Mouse (Mus musculus): ENCODE data around the gene Olfr877. TPM values are rescaled to one million over a fixed set of nuclear protein-coding genes. Genes with fewer than 3 reads are reported as not detected.

Olfr877 gene
- polyA plus RNA-seq, 1 experiment = not detected

- no peak for DNase-seq
- no peaks in the 10 kb centered on the region for H3K27me3 ChIP-seq (ENCODE audit: control insufficient read depth, insufficient read depth, low read length)
- H3K4me1 ChIP-seq (ENCODE audit: control insufficient read depth, insufficient read depth, low read length) = no peaks in the 10 kb centered on the region
- WGBS = 41% methylated on average over 1 of the region's 1 CpGs
- no peak overlapping the region for H3K27ac ChIP-seq (ENCODE audit: insufficient read depth, low read length)
- TF ChIP-seq POLR2A (IDR thresholded peaks at IDR 0.05; ENCODE audit: borderline replicate concordance, insufficient read depth, low read length) (no peak), CTCF (IDR thresholded peaks at IDR 0.05; ENCODE audit: borderline replicate concordance, insufficient read depth, low read depth, low read length) (no peak)
- no peak overlapping the region for H3K4me3 ChIP-seq (replicated peaks; ENCODE audit: insufficient read depth, low read depth, low read length)
Observed at GRCm38 (mm10) chr9:37863325-37863724, 9.3 kb downstream of the Olfr877 start.

DNA sequence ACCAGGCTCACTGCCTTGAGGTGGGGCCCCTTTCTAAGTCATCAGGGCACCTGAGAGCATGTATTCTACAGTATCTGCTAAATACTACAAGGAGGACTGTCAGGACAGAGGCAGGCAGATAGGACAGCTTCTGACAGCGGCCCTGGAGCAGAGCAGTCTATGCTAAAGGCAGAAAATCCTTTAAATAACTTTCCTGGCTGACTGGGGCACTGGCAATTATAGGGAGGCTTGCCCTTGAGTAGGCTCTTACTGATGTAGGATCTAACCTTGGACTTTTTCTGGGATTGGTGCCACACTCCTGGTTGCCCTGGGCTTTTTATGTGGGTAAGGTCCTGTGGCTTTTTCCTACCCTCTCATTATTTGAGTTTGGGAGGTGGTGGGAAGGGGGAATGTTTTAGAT, 16.2 kb downstream of the Olfr877 start:
- DNase-seq = no peak
- H3K4me1 ChIP-seq (ENCODE audit: control insufficient read depth, insufficient read depth, low read length) = no peaks in the 10 kb centered on the region
- no peak overlapping the region for H3K4me3 ChIP-seq (replicated peaks; ENCODE audit: insufficient read depth, low read depth, low read length)
- no peaks in the 10 kb centered on the region for H3K27me3 ChIP-seq (ENCODE audit: control insufficient read depth, insufficient read depth, low read length)
- 69% methylated on average over 1 of the region's 1 CpGs for WGBS
- H3K27ac ChIP-seq (ENCODE audit: insufficient read depth, low read length) = no peak overlapping the region
- no peak for TF ChIP-seq CTCF (IDR thresholded peaks at IDR 0.05; ENCODE audit: borderline replicate concordance, insufficient read depth, low read depth, low read length)
- TF ChIP-seq POLR2A (IDR thresholded peaks at IDR 0.05; ENCODE audit: borderline replicate concordance, insufficient read depth, low read length) = no peak

GRCm38 (mm10) chr9:37871097-37871496, 17.0 kb downstream of the Olfr877 start:
- no peak overlapping the region for H3K4me3 ChIP-seq (replicated peaks; ENCODE audit: insufficient read depth, low read depth, low read length)
- WGBS = 73% methylated on average over 1 of the region's 1 CpGs
- H3K27ac ChIP-seq (ENCODE audit: insufficient read depth, low read length) = no peak overlapping the region
- no peaks in the 10 kb centered on the region for H3K4me1 ChIP-seq (ENCODE audit: control insufficient read depth, insufficient read depth, low read length)
- H3K27me3 ChIP-seq (ENCODE audit: control insufficient read depth, insufficient read depth, low read length) = no peaks in the 10 kb centered on the region
- no peak for DNase-seq
- TF ChIP-seq CTCF (IDR thresholded peaks at IDR 0.05; ENCODE audit: borderline replicate concordance, insufficient read depth, low read depth, low read length) = no peak
- no peak for TF ChIP-seq POLR2A (IDR thresholded peaks at IDR 0.05; ENCODE audit: borderline replicate concordance, insufficient read depth, low read length)

DNA sequence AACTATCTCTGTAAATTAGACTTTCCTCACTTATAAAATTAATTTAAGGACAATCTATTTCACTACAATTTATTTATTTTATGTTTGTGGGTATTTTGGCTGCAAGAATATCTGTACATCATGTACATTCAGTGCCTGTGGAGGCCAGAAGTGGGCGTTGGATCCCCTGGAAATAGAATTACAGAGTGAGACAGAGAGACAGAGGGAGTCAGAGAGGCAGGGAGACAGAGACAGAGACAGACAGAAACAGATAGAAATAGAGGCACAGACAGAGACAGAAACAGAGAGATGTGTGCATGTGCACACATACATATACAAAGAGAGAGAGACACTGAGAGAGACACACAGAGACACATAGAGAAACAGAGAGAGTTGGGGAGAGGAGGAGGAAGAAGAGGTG, 17.5 kb downstream of the Olfr877 start:
- H3K27ac ChIP-seq (ENCODE audit: insufficient read depth, low read length) = no peak overlapping the region
- 45% methylated on average over 1 of the region's 1 CpGs for WGBS
- TF ChIP-seq POLR2A (IDR thresholded peaks at IDR 0.05; ENCODE audit: borderline replicate concordance, insufficient read depth, low read length) (no peak), CTCF (IDR thresholded peaks at IDR 0.05; ENCODE audit: borderline replicate concordance, insufficient read depth, low read depth, low read length) (no peak)
- no peaks in the 10 kb centered on the region for H3K4me1 ChIP-seq (ENCODE audit: control insufficient read depth, insufficient read depth, low read length)
- H3K4me3 ChIP-seq (replicated peaks; ENCODE audit: insufficient read depth, low read depth, low read length) = no peak overlapping the region
- H3K27me3 ChIP-seq (ENCODE audit: control insufficient read depth, insufficient read depth, low read length) = no peaks in the 10 kb centered on the region
- no peak for DNase-seq

GRCm38 (mm10) chr9:37890960-37891359, 36.9 kb downstream of the Olfr877 start:
- H3K27me3 ChIP-seq (ENCODE audit: control insufficient read depth, insufficient read depth, low read length) = no peaks in the 10 kb centered on the region
- no peak overlapping the region for H3K27ac ChIP-seq (ENCODE audit: insufficient read depth, low read length)
- TF ChIP-seq POLR2A (IDR thresholded peaks at IDR 0.05; ENCODE audit: borderline replicate concordance, insufficient read depth, low read length) (no peak), CTCF (IDR thresholded peaks at IDR 0.05; ENCODE audit: borderline replicate concordance, insufficient read depth, low read depth, low read length) (no peak)
- no peak for DNase-seq
- H3K4me3 ChIP-seq (replicated peaks; ENCODE audit: insufficient read depth, low read depth, low read length) = no peak overlapping the region
- H3K4me1 ChIP-seq (ENCODE audit: control insufficient read depth, insufficient read depth, low read length) = no peaks in the 10 kb centered on the region
- 15% methylated on average over 2 of the region's 2 CpGs for whole genome bisulfite sequencing

GRCm38 (mm10) chr9:37896661-37897060, 42.6 kb downstream of the Olfr877 start, which contains the start of gene Olfr145:
Gene Olfr145, plus strand, starts transcription at chr9:37896724.
- Histone ChIP-seq H3K4me3 (replicated peaks; ENCODE audit: insufficient read depth, low read depth, low read length) (no peak within 1 kb of the TSS), H3K27me3 (ENCODE audit: control insufficient read depth, insufficient read depth, low read length) (no peaks in the 10 kb centered on the region), H3K4me1 (ENCODE audit: control insufficient read depth, insufficient read depth, low read length) (no peaks in the 10 kb centered on the region), H3K27ac (ENCODE audit: insufficient read depth, low read length) (no peak within 1 kb of the TSS)
- no peak for TF ChIP-seq POLR2A (IDR thresholded peaks at IDR 0.05; ENCODE audit: borderline replicate concordance, insufficient read depth, low read length)
- no peak for TF ChIP-seq CTCF (IDR thresholded peaks at IDR 0.05; ENCODE audit: borderline replicate concordance, insufficient read depth, low read depth, low read length)
- WGBS = 14% methylated on average over 2 of the region's 2 CpGs
- no peak for DNase-seq

- WGBS = 79% methylated on average over 3 of the region's 3 CpGs
- no peak for DNase-seq
- TF ChIP-seq CTCF (IDR thresholded peaks at IDR 0.05; ENCODE audit: borderline replicate concordance, insufficient read depth, low read depth, low read length) = no peak
- TF ChIP-seq POLR2A (IDR thresholded peaks at IDR 0.05; ENCODE audit: borderline replicate concordance, insufficient read depth, low read length) = no peak
- no peaks in the 10 kb centered on the region for H3K4me1 ChIP-seq (ENCODE audit: control insufficient read depth, insufficient read depth, low read length)
- H3K27me3 ChIP-seq (ENCODE audit: control insufficient read depth, insufficient read depth, low read length) = no peaks in the 10 kb centered on the region
- H3K27ac ChIP-seq (ENCODE audit: insufficient read depth, low read length) = no peak overlapping the region
- H3K4me3 ChIP-seq (replicated peaks; ENCODE audit: insufficient read depth, low read depth, low read length) = no peak overlapping the region
Observed at GRCm38 (mm10) chr9:37905555-37905954, 51.5 kb downstream of the Olfr877 start.

Other genes with a start within 250 kb of the Olfr877 start
- gene Spa17, start 240.5 kb upstream of the Olfr877 start, polyA plus RNA-seq (2012; rRNA removed) = 4.8 and 6.6 TPM in 2 replicates
- gene Tbrg1, start 197.0 kb upstream of the Olfr877 start, polyA plus RNA-seq (2012; rRNA removed) = 33.5 and 34.7 TPM in 2 replicates
- not detected in 2 replicates for gene Panx3, start 185.0 kb upstream of the Olfr877 start, polyA plus RNA-seq (2012; rRNA removed)
- gene Olfr160, start 138.0 kb upstream of the Olfr877 start, polyA plus RNA-seq (2012; rRNA removed) = not detected in 2 replicates
- not detected in 2 replicates for gene Olfr874, start 109.2 kb upstream of the Olfr877 start, polyA plus RNA-seq (2012; rRNA removed)
- not detected in 2 replicates for gene Olfr875, start 82.4 kb upstream of the Olfr877 start, polyA plus RNA-seq (2012; rRNA removed)
- gene Olfr876, start 51.2 kb upstream of the Olfr877 start, polyA plus RNA-seq (2012; rRNA removed) = not detected in 2 replicates
- not detected in 2 replicates for gene Olfr145, start 42.5 kb downstream of the Olfr877 start, polyA plus RNA-seq (2012; rRNA removed)
- gene Olfr878, start 63.6 kb downstream of the Olfr877 start, polyA plus RNA-seq (2012; rRNA removed) = not detected in 2 replicates
- gene Olfr881, start 137.6 kb downstream of the Olfr877 start, polyA plus RNA-seq (2012; rRNA removed) = not detected in 2 replicates
- gene Olfr883, start 171.5 kb downstream of the Olfr877 start, polyA plus RNA-seq (2012; rRNA removed) = not detected in 2 replicates
- not detected in 2 replicates for gene Olfr884, start 192.3 kb downstream of the Olfr877 start, polyA plus RNA-seq (2012; rRNA removed)
- gene Olfr885, start 207.1 kb downstream of the Olfr877 start, polyA plus RNA-seq (2012; rRNA removed) = not detected in 2 replicates
- gene Olfr887, start 229.8 kb downstream of the Olfr877 start, polyA plus RNA-seq (2012; rRNA removed) = not detected in 2 replicates